Mouse (Mus musculus) ovary, adult 18-20 months (tissue): ENCODE measurements around the gene Jag2.

Source experiments
- DNase-seq: peaks from one replicate; pipeline ENCODE4 v3.0.0; 2022; ENCODE audit warnings: low spot score, mixed read lengths

The Jag2 gene

GRCm38 (mm10) chr12:112868178-112869087 lies 61.1 kb downstream of the Jag2 start, which contains the start of gene Gpr132:
Gene Gpr132 (minus strand): TSS chr12:112868228.
- DNase-seq = no peak

GRCm38 (mm10) chr12:112867106-112867674 lies 62.4 kb downstream of the Jag2 start:
- DNase-seq = no peak

- no peak for DNase-seq
These were observed 63.0 kb downstream of the Jag2 start for GRCm38 (mm10) chr12:112866467-112867080.

- no peak for DNase-seq
These were observed 64.8 kb downstream of the Jag2 start for GRCm38 (mm10) chr12:112864804-112865203.

- DNase-seq = no peak
These were observed 67.7 kb downstream of the Jag2 start for GRCm38 (mm10) chr12:112861911-112862321.

GRCm38 (mm10) chr12:112860765-112861164 lies 68.8 kb downstream of the Jag2 start:
- DNase-seq = no peak

- DNase-seq = no peak
These were observed 69.6 kb downstream of the Jag2 start for GRCm38 (mm10) chr12:112859930-112860329.

- no peak for DNase-seq
These were observed 70.8 kb downstream of the Jag2 start for GRCm38 (mm10) chr12:112858581-112859336.
